ENCODE assay signal across 32 mouse cellular contexts in the genomic region with DNA sequence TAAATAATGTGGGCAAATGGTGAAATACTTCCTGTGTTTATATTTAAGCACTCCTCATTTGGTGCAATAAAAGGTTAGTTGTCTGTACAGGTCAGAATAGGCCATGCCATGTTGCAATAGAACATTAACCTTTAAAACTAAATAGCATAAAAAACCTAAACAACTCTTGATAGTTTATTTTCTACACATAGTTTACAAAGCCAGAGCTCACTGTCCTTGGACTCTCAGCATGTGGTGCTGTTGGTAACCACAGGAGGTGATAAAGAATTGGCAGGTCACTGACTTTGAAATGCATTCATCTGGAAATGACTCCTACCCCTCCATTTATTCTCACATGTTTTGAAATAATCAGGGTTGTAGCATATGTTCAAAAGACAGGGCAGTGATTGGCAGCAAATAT. TPM values are rescaled to one million over a fixed set of nuclear protein-coding genes. Genes with fewer than 3 reads are reported as not detected.
DNase-seq lines count a peak whose midpoint lies in the region; ATAC-seq and TF ChIP-seq lines count a peak whose summit lies in the region.
"Had no signal": no experiment of that assay in that cellular context is flagged by ENCODE, and none has a peak within 500 bp of the region (broad histone marks: within the 10 kb centered on the region; RNA-seq: fewer than 3 reads in every experiment).

No protein-coding gene starts in this region.

- no peak overlapping the region for H3K9ac ChIP-seq in heart, embryonic 12.5 days
- H3K9ac ChIP-seq in lung, postnatal 0 days (replicated peaks; ENCODE audit: low read depth), result no peak overlapping the region
- H3K9ac ChIP-seq: heart, embryonic 13.5 days; hindbrain, embryonic 15.5 days; limb, embryonic 13.5 days; midbrain, embryonic 13.5 days; neural tube, embryonic 13.5 days had no signal

- no peaks in the 10 kb centered on the region for H3K9me3 ChIP-seq in heart, embryonic 12.5 days (replicated peaks)
- no peaks in the 10 kb centered on the region for H3K9me3 ChIP-seq in lung, postnatal 0 days (ENCODE audit: low read length)
- H3K9me3 ChIP-seq: heart, embryonic 13.5 days; hindbrain, embryonic 10.5 days; hindbrain, embryonic 15.5 days; limb, embryonic 13.5 days; midbrain, embryonic 13.5 days; neural tube, embryonic 13.5 days had no signal

- TF ChIP-seq CTCF in cerebellum, adult 2 months (IDR thresholded peaks at IDR 0.05; ENCODE audit: borderline replicate concordance, insufficient read depth, low read depth, low read length), result no peak
- TF ChIP-seq CTCF in lung, postnatal 0 days (IDR thresholded peaks at IDR 0.05), result no peak

- no peak overlapping the region for H3K4me3 ChIP-seq in cerebellum, adult 2 months (replicated peaks; ENCODE audit: insufficient read depth, low read depth, low read length)
- H3K4me3 ChIP-seq in heart, embryonic 12.5 days, result no peak overlapping the region
- no peak overlapping the region for H3K4me3 ChIP-seq in lung, postnatal 0 days (ENCODE audit: low read depth, low read length)
- H3K4me3 ChIP-seq: erythroblast, embryonic 14.5 days; gastrocnemius, adult 2 months; heart, adult 2 months; heart, embryonic 13.5 days; hindbrain, embryonic 10.5 days; hindbrain, embryonic 15.5 days; limb, embryonic 13.5 days; midbrain, embryonic 13.5 days; neural tube, embryonic 13.5 days had no signal

- no peaks in the 10 kb centered on the region for H3K27me3 ChIP-seq in cerebellum, adult 2 months (ENCODE audit: control insufficient read depth, insufficient read depth, low read length)
- H3K27me3 ChIP-seq in heart, embryonic 12.5 days (replicated peaks), result no peaks in the 10 kb centered on the region
- no peaks in the 10 kb centered on the region for H3K27me3 ChIP-seq in lung, postnatal 0 days (replicated peaks; ENCODE audit: insufficient read depth, low read length)
- H3K27me3 ChIP-seq: CH12.LX; heart, embryonic 13.5 days; hindbrain, embryonic 15.5 days; limb, embryonic 13.5 days; midbrain, embryonic 13.5 days; neural tube, embryonic 13.5 days had no signal

- peak; percentile 70; the same call in 1 of the 2 replicates for ATAC-seq in cerebellum, adult (ENCODE audit: insufficient number of reproducible peaks, low FRiP score, low TSS enrichment)
- no peak for ATAC-seq in heart, embryonic 12.5 days (ENCODE audit: insufficient number of reproducible peaks, low FRiP score)
- no peak for ATAC-seq in lung, postnatal 0 days
- ATAC-seq: forebrain, embryonic 16.5 days; inflammation-experienced regulatory T-cells, adult 6 months; midbrain, embryonic 13.5 days had no signal

- TF ChIP-seq POLR2A in cerebellum, adult 2 months (IDR thresholded peaks at IDR 0.05; ENCODE audit: borderline replicate concordance, insufficient read depth, low read length), result no peak

- DNase-seq in cerebellum, postnatal 4 days (ENCODE audit: low spot score in 2 of 2), result no peak
- DNase-seq in R1 (ENCODE audit: low read depth, low spot score), result peak; percentile 3
- peak; percentile 16 to 56 for DNase-seq in cerebellum, adult 2 months
- peak; percentile 49 to 83 for DNase-seq in cerebellum, postnatal 14 days
- DNase-seq in gastrocnemius, postnatal 4 days (ENCODE audit: low spot score in 2 of 2), result no peak
- DNase-seq in lung, postnatal 0 days (ENCODE audit: low spot score), result no peak
- DNase-seq: adrenal gland, adult 8-10 months; gastrocnemius, adult 2 months; gastrocnemius, postnatal 36 days; heart, adult 2 months; kidney, adult 11 months; layer of hippocampus, adult 9-11 months; lung, adult 18-20 months; lung, postnatal 10 days had no signal

- H3K4me2 ChIP-seq in heart, embryonic 12.5 days, result no peak overlapping the region
- H3K4me2 ChIP-seq in lung, postnatal 0 days (replicated peaks; ENCODE audit: low read depth, low read length), result no peak overlapping the region
- H3K4me2 ChIP-seq: heart, embryonic 13.5 days; hindbrain, embryonic 15.5 days; limb, embryonic 13.5 days; midbrain, embryonic 13.5 days; neural tube, embryonic 13.5 days had no signal

- H3K4me1 ChIP-seq in cerebellum, adult 2 months (ENCODE audit: control insufficient read depth, insufficient read depth, low read length), result no peaks in the 10 kb centered on the region
- H3K4me1 ChIP-seq in heart, embryonic 12.5 days (replicated peaks), result no peaks in the 10 kb centered on the region
- no peaks in the 10 kb centered on the region for H3K4me1 ChIP-seq in lung, postnatal 0 days (ENCODE audit: insufficient read depth, low read depth, low read length)
- H3K4me1 ChIP-seq: heart, embryonic 13.5 days; hindbrain, embryonic 10.5 days; hindbrain, embryonic 15.5 days; limb, embryonic 13.5 days; midbrain, embryonic 13.5 days; neural tube, embryonic 13.5 days had no signal

- H3K27ac ChIP-seq in cerebellum, adult 2 months (ENCODE audit: insufficient read depth, low read length), result no peak overlapping the region
- H3K27ac ChIP-seq in heart, embryonic 12.5 days (ENCODE audit: poor library complexity, severe bottlenecking), result no peak overlapping the region
- H3K27ac ChIP-seq in lung, postnatal 0 days (ENCODE audit: low read length), result no peak overlapping the region
- H3K27ac ChIP-seq: gastrocnemius, adult 2 months; heart, adult 2 months; heart, embryonic 13.5 days; hindbrain, embryonic 10.5 days; hindbrain, embryonic 15.5 days; kidney, postnatal 0 days; limb, embryonic 13.5 days; macrophage; midbrain, embryonic 13.5 days; neural tube, embryonic 13.5 days had no signal

- no peaks in the 10 kb centered on the region for H3K36me3 ChIP-seq in heart, embryonic 12.5 days
- H3K36me3 ChIP-seq in lung, postnatal 0 days (ENCODE audit: insufficient read depth, low read length), result no peaks in the 10 kb centered on the region
- H3K36me3 ChIP-seq: heart, embryonic 13.5 days; hindbrain, embryonic 10.5 days; hindbrain, embryonic 15.5 days; limb, embryonic 13.5 days; midbrain, embryonic 13.5 days; neural tube, embryonic 13.5 days had no signal

- no peak for TF ChIP-seq EP300 in lung, postnatal 0 days (IDR thresholded peaks at IDR 0.05)

RNA-seq across cellular contexts. Expression of a gene that starts 59.4 kb away (rescaled TPM):
- polyA plus RNA-seq in cerebellum, adult 2 months (2012; rRNA removed), result not detected in 2 replicates
- total RNA-seq in gastrocnemius, postnatal 4 days (2021), result 10 to 100 TPM; 60.0 to 68.9 TPM
- polyA plus RNA-seq in heart, embryonic 12.5 days (2016; fragmentation: Nextera tagmentation; extraction: Ambion mirVana), result 0.44 and 0.57 TPM in 2 replicates
- polyA plus RNA-seq in lung, postnatal 0 days (2015; fragmentation: Nextera tagmentation; extraction: Ambion mirVana), result 42.1 and 56.5 TPM in 2 replicates
- total RNA-seq: CH12.LX; common myeloid progenitor, adult 5-6 weeks; left cerebral cortex, adult 18-20 months; megakaryocyte-erythroid progenitor cell, adult 5-6 weeks had no signal
- polyA plus RNA-seq: erythroblast, embryonic 14.5 days; forebrain, embryonic 16.5 days; inflammation-experienced regulatory T-cells, adult 6 months; macrophage; testis, adult 2 months had no signal

Comparison
In these comparisons a context has a peak if more than half of its experiments do, and no peak if none do; other contexts are left out.
1. DNase-seq: peak in R1 (single experiment), cerebellum, adult 2 months (2 of 2) and cerebellum, postnatal 14 days (2 of 2); none in cerebellum, postnatal 4 days (0 of 2), gastrocnemius, postnatal 4 days (0 of 2) and lung, postnatal 0 days (single experiment).
2. RNA of a gene that starts 59.4 kb away (polyA plus RNA-seq): 42.1 to 56.5 TPM in lung, postnatal 0 days; 0.44 to 0.57 TPM in heart, embryonic 12.5 days and not detected in cerebellum, adult 2 months; every median in the first group is over 10 times any median in the second.